Mouse (Mus musculus) MEL (cell line): Measurements from ENCODE around the gene Ifi27l2b.

Experiments used
- CTCF ChIP-seq, 3 experiments: IDR thresholded peaks in 2 of 3; conservative IDR thresholded peaks in 1 of 3; 2 replicates each; pipeline ENCODE4 v1.5.1; 2011 to 2012; ENCODE audit warnings: low read length in 3 of 3, low read depth in 2 of 3, mild to moderate bottlenecking in 2 of 3, improper control_type of control experiment in 1 of 3, inconsistent platforms in 1 of 3, mixed read lengths in 1 of 3, moderate library complexity in 1 of 3; ENCODE audit not compliant: control insufficient read depth in 1 of 3, insufficient read depth in 1 of 3, poor library complexity in 1 of 3, severe bottlenecking in 1 of 3
- E2F4 ChIP-seq: IDR thresholded peaks from 2 replicates; pipeline ENCODE4 v1.6.1; 2011; ENCODE audit warnings: low read depth, low read length, improper control_type of control experiment, borderline replicate concordance
- EP300 ChIP-seq, 2 experiments: IDR thresholded peaks; 2 replicates each; pipeline ENCODE4 v1.6.1; 2011; ENCODE audit warnings: improper control_type of control experiment in 2 of 2, low read length in 2 of 2, low read depth in 1 of 2, mild to moderate bottlenecking in 1 of 2
- HCFC1 ChIP-seq: IDR thresholded peaks from 2 replicates; pipeline ENCODE4 v1.6.1; 2012; ENCODE audit warnings: low read depth, mild to moderate bottlenecking, inconsistent platforms, low read length, improper control_type of control experiment, moderate library complexity
- MXI1 ChIP-seq: IDR thresholded peaks from 2 replicates; pipeline ENCODE4 v1.6.1; 2011; ENCODE audit warnings: mild to moderate bottlenecking, low read depth, low read length, improper control_type of control experiment
- MYC ChIP-seq: IDR thresholded peaks from 2 replicates; pipeline ENCODE4 v1.6.1; 2011; ENCODE audit warnings: low read depth, mild to moderate bottlenecking, low read length, improper control_type of control experiment, moderate library complexity
- NRF1 ChIP-seq: IDR thresholded peaks from 2 replicates; pipeline ENCODE4 v1.6.1; 2014; ENCODE audit warnings: low read depth, mild to moderate bottlenecking, inconsistent platforms, low read length, improper control_type of control experiment, moderate library complexity; ENCODE audit not compliant: poor library complexity, insufficient read depth, severe bottlenecking
- POLR2A ChIP-seq, 2 experiments: IDR thresholded peaks; 2 replicates each; pipeline ENCODE4 v1.6.1; 2011 to 2012; ENCODE audit warnings: low read length in 2 of 2, mild to moderate bottlenecking in 2 of 2, control low read depth in 1 of 2, improper control_type of control experiment in 1 of 2, low read depth in 1 of 2, moderate library complexity in 1 of 2; ENCODE audit not compliant: control insufficient read depth in 1 of 2, insufficient read depth in 1 of 2, poor library complexity in 1 of 2
- POLR2AphosphoS2 ChIP-seq: IDR thresholded peaks from 2 replicates; pipeline ENCODE4 v1.6.1; 2011; ENCODE audit warnings: low read length, improper control_type of control experiment
- RCOR1 ChIP-seq: IDR thresholded peaks from 2 replicates; pipeline ENCODE4 v1.6.1; 2012; ENCODE audit warnings: low read depth, mild to moderate bottlenecking, inconsistent platforms, low read length, improper control_type of control experiment

DNA sequence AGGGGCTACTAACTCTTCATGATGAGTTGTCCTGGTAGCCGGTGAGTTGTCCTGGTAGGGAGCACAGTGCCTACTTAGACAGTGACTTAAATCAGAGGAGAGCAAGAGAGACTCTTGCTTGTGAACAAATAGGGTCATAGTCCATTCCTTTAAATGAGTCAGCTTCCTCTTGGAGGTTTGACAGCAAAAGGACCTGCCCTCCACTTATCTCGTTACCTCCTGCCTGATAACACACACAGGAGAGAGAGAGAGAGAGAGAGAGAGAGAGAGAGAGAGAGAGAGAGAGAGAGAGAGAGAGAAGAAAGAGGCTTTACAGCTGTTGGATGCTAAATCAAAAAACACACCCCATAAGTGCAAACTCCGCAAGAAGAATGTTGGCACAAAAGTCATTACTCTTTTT, at the start of gene Ifi27l2b:
- TF ChIP-seq POLR2A (IDR thresholded peaks at IDR 0.05; ENCODE audit: control insufficient read depth in 1 of 2, insufficient read depth in 1 of 2, low read depth in 1 of 2, low read length in 2 of 2, poor library complexity in 1 of 2), result no peak
- TF ChIP-seq EP300 (IDR thresholded peaks at IDR 0.05; ENCODE audit: low read depth in 1 of 2, low read length in 2 of 2), result peak; percentile 27 to 41; a peak in 2 of 4 replicates
- no peak for TF ChIP-seq CTCF (IDR thresholded peaks at IDR 0.05 in 2 of 3, conservative IDR thresholded peaks at IDR 0.05 in 1 of 3; ENCODE audit: control insufficient read depth in 1 of 3, insufficient read depth in 1 of 3, low read depth in 2 of 3, low read length in 3 of 3, poor library complexity in 1 of 3, severe bottlenecking in 1 of 3)
- no peak for TF ChIP-seq MYC
- no peak for TF ChIP-seq HCFC1
- TF ChIP-seq RCOR1, result no peak
- TF ChIP-seq MXI1, result no peak
- no peak for TF ChIP-seq NRF1
- no peak for TF ChIP-seq POLR2AphosphoS2
- no peak for TF ChIP-seq E2F4
